Comparison of ENCODE assay signal across 8 mouse cellular contexts in genomic region chr12:104426915-104427314, GRCm38 (mm10). TPM values are rescaled to one million over a fixed set of nuclear protein-coding genes. Genes with fewer than 3 reads are reported as not detected.
DNase-seq lines count a peak whose midpoint lies in the region; ATAC-seq lines count a peak whose summit lies in the region.
"Had no signal": no experiment of that assay in that cellular context is flagged by ENCODE, and none has a peak within 500 bp of the region (broad histone marks: within the 10 kb centered on the region; RNA-seq: fewer than 3 reads in every experiment).

No protein-coding gene starts in this region.

- 0 out of 2 replicates have a peak, but pooled peaks cover 5% of the 10 kb centered on the region for H3K4me1 ChIP-seq in embryonic facial prominence, embryonic 14.5 days (ENCODE audit: control insufficient read depth, insufficient read depth, low read length)
- no peaks in the 10 kb centered on the region for H3K4me1 ChIP-seq in kidney, embryonic 16.5 days (ENCODE audit: insufficient read depth, low read length)
- H3K4me1 ChIP-seq in midbrain, embryonic 15.5 days, result no peaks in the 10 kb centered on the region
- H3K4me1 ChIP-seq: heart, embryonic 15.5 days had no signal

- H3K36me3 ChIP-seq in embryonic facial prominence, embryonic 14.5 days (ENCODE audit: control insufficient read depth, insufficient read depth, low read length), result no peaks in the 10 kb centered on the region
- H3K36me3 ChIP-seq in kidney, embryonic 16.5 days (ENCODE audit: insufficient read depth, low read length), result no peaks in the 10 kb centered on the region
- no peaks in the 10 kb centered on the region for H3K36me3 ChIP-seq in midbrain, embryonic 15.5 days (replicated peaks)
- H3K36me3 ChIP-seq: heart, embryonic 15.5 days had no signal

- H3K9ac ChIP-seq in embryonic facial prominence, embryonic 14.5 days (ENCODE audit: low read depth, low read length), result no peak overlapping the region
- H3K9ac ChIP-seq in kidney, embryonic 16.5 days (replicated peaks; ENCODE audit: low read length), result no peak overlapping the region
- no peak overlapping the region for H3K9ac ChIP-seq in midbrain, embryonic 15.5 days
- H3K9ac ChIP-seq: heart, embryonic 15.5 days had no signal

- peak; percentile 47 for ATAC-seq in embryonic facial prominence, embryonic 14.5 days (ENCODE audit: low read depth)
- peak; percentile 42; the same call in 1 of the 2 replicates for ATAC-seq in kidney, embryonic 16.5 days (ENCODE audit: low FRiP score, low TSS enrichment)
- ATAC-seq in midbrain, embryonic 15.5 days (replicated peaks), result peak; percentile 71

- 5% methylated on average over 7 of the region's 7 CpGs for WGBS in embryonic facial prominence, embryonic 14.5 days
- WGBS in kidney, embryonic 16.5 days, result 6% methylated on average over 7 of the region's 7 CpGs
- 4% methylated on average over 7 of the region's 7 CpGs for WGBS in midbrain, embryonic 15.5 days

- DNase-seq in right cerebral cortex, adult 18-20 months, result peak; percentile 11
- no peak for DNase-seq in right cerebral cortex, postnatal 14 days
- peak; percentile 36 to 46 for DNase-seq in adrenal gland, postnatal 36 days
- peak; percentile 62 for DNase-seq in embryonic facial prominence, embryonic 14.5 days (ENCODE audit: low spot score)
- DNase-seq in frontal cortex, postnatal 10 days (ENCODE audit: low spot score in 2 of 2), result no peak

- no peak overlapping the region for H3K4me2 ChIP-seq in embryonic facial prominence, embryonic 14.5 days (ENCODE audit: low read depth, low read length)
- H3K4me2 ChIP-seq in kidney, embryonic 16.5 days (replicated peaks; ENCODE audit: low read depth, low read length), result no peak overlapping the region
- no peak overlapping the region for H3K4me2 ChIP-seq in midbrain, embryonic 15.5 days
- H3K4me2 ChIP-seq: heart, embryonic 15.5 days had no signal

- H3K27ac ChIP-seq in embryonic facial prominence, embryonic 14.5 days (replicated peaks; ENCODE audit: low read depth, low read length), result no peak overlapping the region
- no peak overlapping the region for H3K27ac ChIP-seq in kidney, embryonic 16.5 days (ENCODE audit: low read length)
- no peak overlapping the region for H3K27ac ChIP-seq in midbrain, embryonic 15.5 days
- H3K27ac ChIP-seq: heart, embryonic 15.5 days had no signal

- H3K4me3 ChIP-seq in embryonic facial prominence, embryonic 14.5 days (ENCODE audit: low read depth, low read length), result no peak overlapping the region
- no peak overlapping the region for H3K4me3 ChIP-seq in kidney, embryonic 16.5 days (ENCODE audit: low read length)
- H3K4me3 ChIP-seq in midbrain, embryonic 15.5 days, result no peak overlapping the region
- H3K4me3 ChIP-seq: heart, embryonic 15.5 days had no signal

- H3K27me3 ChIP-seq in embryonic facial prominence, embryonic 14.5 days (replicated peaks; ENCODE audit: control insufficient read depth, insufficient read depth, low read length), result no peaks in the 10 kb centered on the region
- H3K27me3 ChIP-seq in kidney, embryonic 16.5 days (ENCODE audit: insufficient read depth, low read length), result no peaks in the 10 kb centered on the region
- no peaks in the 10 kb centered on the region for H3K27me3 ChIP-seq in midbrain, embryonic 15.5 days (replicated peaks)

- no peaks in the 10 kb centered on the region for H3K9me3 ChIP-seq in embryonic facial prominence, embryonic 14.5 days (ENCODE audit: control insufficient read depth, low read length)
- no peaks in the 10 kb centered on the region for H3K9me3 ChIP-seq in kidney, embryonic 16.5 days (ENCODE audit: low read length)
- no peaks in the 10 kb centered on the region for H3K9me3 ChIP-seq in midbrain, embryonic 15.5 days
- H3K9me3 ChIP-seq: heart, embryonic 15.5 days had no signal

RNA-seq across cellular contexts. Expression of gene Serpina3n, which starts 20.4 kb away (rescaled TPM):
- total RNA-seq in adrenal gland, postnatal 36 days (2021), result 10 to 100 TPM in 1 of 2 experiments, 1 to 10 TPM in 1; 4.4 to 18.2 TPM
- polyA plus RNA-seq in embryonic facial prominence, embryonic 14.5 days (2014; fragmentation: Nextera tagmentation; extraction: Ambion mirVana), result 0.60 and 0.63 TPM in 2 replicates
- polyA plus RNA-seq in kidney, embryonic 16.5 days (2015; fragmentation: Nextera tagmentation; extraction: Ambion mirVana), result not detected in 2 replicates
- 0.44 and 0.47 TPM in 2 replicates for polyA plus RNA-seq in midbrain, embryonic 15.5 days (2015; fragmentation: Nextera tagmentation; extraction: Ambion mirVana)

RNA-seq across cellular contexts. Expression of gene Gsc, which starts 46.2 kb away (rescaled TPM):
- total RNA-seq in adrenal gland, postnatal 36 days (2021), result not detected
- polyA plus RNA-seq in embryonic facial prominence, embryonic 14.5 days (2014; fragmentation: Nextera tagmentation; extraction: Ambion mirVana), result 12.4 and 12.5 TPM in 2 replicates
- not detected in 2 replicates for polyA plus RNA-seq in kidney, embryonic 16.5 days (2015; fragmentation: Nextera tagmentation; extraction: Ambion mirVana)
- 0.13 and 0.26 TPM in 2 replicates for polyA plus RNA-seq in midbrain, embryonic 15.5 days (2015; fragmentation: Nextera tagmentation; extraction: Ambion mirVana)

Comparison
In these comparisons a context has a peak if more than half of its experiments do, and no peak if none do; other contexts are left out.
1. DNase-seq: peak in right cerebral cortex, adult 18-20 months (single experiment), adrenal gland, postnatal 36 days (2 of 2) and embryonic facial prominence, embryonic 14.5 days (single experiment); none in right cerebral cortex, postnatal 14 days (single experiment) and frontal cortex, postnatal 10 days (0 of 2).
2. RNA of gene Gsc, which starts 46.2 kb away (polyA plus RNA-seq): 12.4 to 12.5 TPM in embryonic facial prominence, embryonic 14.5 days; 0.13 to 0.26 TPM in midbrain, embryonic 15.5 days and not detected in kidney, embryonic 16.5 days; every median in the first group is over 10 times any median in the second.
3. Peak in every context shown above with its lines, with median percentiles within 50 percentile points of each other: ATAC-seq.